Mouse (Mus musculus): ENCODE data around the gene Ddx54.

DNA sequence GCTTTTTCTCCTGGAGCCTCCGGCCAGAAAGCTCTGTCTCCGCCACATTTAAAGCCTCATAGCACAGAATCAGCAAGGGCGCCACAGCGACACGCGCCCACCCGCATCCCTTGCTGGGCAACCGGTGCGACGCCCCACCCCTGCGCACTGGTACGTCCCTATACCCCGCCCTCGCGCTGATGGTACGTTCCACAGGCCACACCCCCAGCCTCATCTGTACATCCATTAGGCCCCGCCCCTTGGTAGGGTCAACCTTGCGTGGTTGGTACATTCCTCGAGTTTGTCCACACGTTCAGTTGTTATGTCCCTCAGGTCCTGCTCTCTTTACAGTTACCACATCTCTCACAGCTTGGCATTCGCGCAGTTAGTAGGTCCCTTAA lies at the start of gene Ddx54, which contains the start of gene Rita1:
- peak; percentile 57; the same call in 1 of the 2 replicates for TF ChIP-seq POLR2A (IDR thresholded peaks at IDR 0.05; ENCODE audit: borderline replicate concordance, control insufficient read depth, low read depth, low read length)
- peak; percentile 7; the same call in 1 of the 2 replicates for TF ChIP-seq CTCF (IDR thresholded peaks at IDR 0.05; ENCODE audit: control insufficient read depth, insufficient read depth, low read length)

All from bone marrow, adult 2 months (tissue).